Mouse (Mus musculus) kidney, postnatal 0 days (tissue): ENCODE measurements at regions not wholly inside any gene's neighbourhood (a gene's known extent, or its start where the extent isn't known, plus 50 kb on each side); places are given as distances from the start of the nearest gene placed in this dataset.

Experiments
- ATAC-seq: fragments of 200-750 bp; cut with Nextera tagmentation; replicated peaks from 2 replicates; pipeline ENCODE4 v1.8.0; 2017; ENCODE audit warnings: low read depth, moderate number of reproducible peaks, moderate TSS enrichment, moderate library complexity; ENCODE audit not compliant: low FRiP score
- DNase-seq: peaks from one replicate; pipeline ENCODE4 v3.0.0-alpha.2; 2016; ENCODE audit warnings: low spot score
- H3K27ac ChIP-seq: fragments of 300-500 bp; sonication (generic); 2 replicates; pipeline ENCODE4 v1.5.1; 2014; ENCODE audit warnings: mild to moderate bottlenecking
- H3K27me3 ChIP-seq: fragments of 300-500 bp; sonication (generic); 2 replicates; pipeline ENCODE4 v1.6.1; 2014; ENCODE audit warnings: low read length, mixed read lengths; ENCODE audit not compliant: insufficient read depth
- H3K36me3 ChIP-seq: fragments of 300-500 bp; sonication (generic); 2 replicates; pipeline ENCODE4 v1.6.1; 2014; ENCODE audit warnings: low read length, mixed read lengths; ENCODE audit not compliant: insufficient read depth
- H3K4me1 ChIP-seq: fragments of 300-500 bp; sonication (generic); replicated peaks from 2 replicates; pipeline ENCODE4 v1.6.1; 2014; ENCODE audit warnings: antibody characterized with exemption, low read length, mixed read lengths; ENCODE audit not compliant: insufficient read depth
- H3K4me2 ChIP-seq: fragments of 300-500 bp; sonication (generic); 2 replicates; pipeline ENCODE4 v1.6.1; 2014; ENCODE audit warnings: mild to moderate bottlenecking, low read length, moderate library complexity, mixed read lengths
- H3K4me3 ChIP-seq: fragments of 300-500 bp; sonication (generic); replicated peaks from 2 replicates; pipeline ENCODE4 v1.5.1; 2014; ENCODE audit warnings: low read depth, low read length
- H3K9ac ChIP-seq: fragments of 300-500 bp; sonication (generic); 2 replicates; pipeline ENCODE4 v1.6.1; 2014; ENCODE audit warnings: low read depth, low read length
- H3K9me3 ChIP-seq: fragments of 300-500 bp; sonication (generic); replicated peaks from 2 replicates; pipeline ENCODE4 v1.6.1; 2016; ENCODE audit warnings: low read length, inconsistent platforms, mixed read lengths
- CTCF ChIP-seq: IDR thresholded peaks from 2 replicates; pipeline ENCODE4 v1.5.1; 2016; ENCODE audit warnings: antibody characterized with exemption, low read depth, mild to moderate bottlenecking, moderate library complexity
- WGBS: fragments of 180-500 bp; shearing (Covaris S2); extraction: QIAGEN DNeasy Blood & Tissue Kit; methylation state at CpG from one replicate; pipeline ENCODE4 v1.1.7; 2014; 5-methylcytosine and 5-hydroxymethylcytosine counted together

DNA sequence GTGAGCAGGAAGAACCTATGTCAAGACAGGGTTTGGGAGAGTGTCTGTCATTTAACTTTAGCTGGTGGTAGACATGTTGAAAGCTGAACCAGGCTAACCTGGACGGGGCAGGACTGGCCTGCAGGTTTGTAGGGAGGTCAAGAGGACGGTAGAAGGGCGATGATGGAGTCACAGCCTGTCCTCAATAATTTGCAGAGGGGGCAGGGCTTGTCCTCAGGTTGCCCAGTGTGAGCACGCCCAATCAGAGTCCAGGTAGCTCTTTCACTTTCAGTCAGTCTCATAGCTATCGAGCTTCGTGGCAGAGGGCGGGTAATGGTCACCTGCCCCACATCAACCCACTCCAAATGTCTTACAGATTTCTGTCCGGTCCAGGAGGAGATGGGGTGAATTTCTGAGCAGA, 85.5 kb upstream of the 1600014C23Rik start:
- Histone ChIP-seq H3K27ac (no peak overlapping the region), H3K27me3 (no peaks in the 10 kb centered on the region), H3K36me3 (no peaks in the 10 kb centered on the region), H3K9ac (no peak overlapping the region), H3K4me3 (no peak overlapping the region), H3K9me3 (no peaks in the 10 kb centered on the region), H3K4me2 (no peak overlapping the region), H3K4me1 (0 out of 2 replicates have a peak, but pooled peaks cover 3% of the 10 kb centered on the region)
- no peak for ATAC-seq
- TF ChIP-seq CTCF = no peak
- 86% methylated on average over 8 of the region's 8 CpGs for WGBS
- no peak for DNase-seq

DNA sequence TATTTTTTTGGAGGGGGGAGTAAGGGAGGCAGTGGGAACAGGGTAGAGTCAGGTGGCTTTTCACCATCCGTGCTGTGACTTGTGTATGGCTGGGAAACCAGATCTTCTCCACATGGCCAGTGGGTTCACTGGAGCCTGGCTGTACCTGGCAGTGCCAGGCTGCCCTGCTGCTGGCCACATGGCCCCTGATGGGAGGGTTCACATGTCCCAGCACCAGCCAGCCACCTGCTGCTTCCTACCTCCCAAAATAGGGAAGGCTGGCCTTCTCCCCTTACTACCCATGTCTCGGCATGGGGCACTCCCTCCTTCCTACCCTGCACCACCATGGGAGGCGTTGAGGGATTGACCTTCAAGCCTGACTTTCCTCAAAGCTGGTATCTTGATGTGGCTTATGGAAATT, 82.9 kb upstream of the 1600014C23Rik start:
- Histone ChIP-seq H3K4me3 (no peak overlapping the region), H3K9ac (no peak overlapping the region), H3K9me3 (no peaks in the 10 kb centered on the region), H3K4me1 (0 out of 2 replicates have a peak, but pooled peaks cover 3% of the 10 kb centered on the region), H3K27ac (no peak overlapping the region), H3K4me2 (no peak overlapping the region), H3K27me3 (no peaks in the 10 kb centered on the region), H3K36me3 (no peaks in the 10 kb centered on the region)
- 76% methylated on average over 3 of the region's 3 CpGs for WGBS
- DNase-seq (no peak), ATAC-seq (no peak)
- no peak for TF ChIP-seq CTCF

- ATAC-seq = no peak
- WGBS = 33% methylated on average over 2 of the region's 2 CpGs
These were observed 82.2 kb upstream of the 1600014C23Rik start for GRCm38 (mm10) chr17:45815833-45816232.

GRCm38 (mm10) chr17:45815341-45815740, 81.7 kb upstream of the 1600014C23Rik start:
- TF ChIP-seq CTCF = no peak
- Histone ChIP-seq H3K9me3 (no peaks in the 10 kb centered on the region), H3K4me1 (0 out of 2 replicates have a peak, but pooled peaks cover 3% of the 10 kb centered on the region), H3K27me3 (no peaks in the 10 kb centered on the region), H3K4me2 (no peak overlapping the region), H3K9ac (no peak overlapping the region), H3K27ac (no peak overlapping the region), H3K36me3 (no peaks in the 10 kb centered on the region), H3K4me3 (no peak overlapping the region)
- 47% methylated on average over 7 of the region's 7 CpGs for WGBS
- DNase-seq (no peak), ATAC-seq (no peak)

More at GRCm38 (mm10) chr17:45815833-45816232, 82.2 kb upstream of the 1600014C23Rik start:
- H3K27me3 ChIP-seq = no peaks in the 10 kb centered on the region
- DNase-seq = peak; percentile 44
- no peak overlapping the region for H3K9ac ChIP-seq
- H3K9me3 ChIP-seq = no peaks in the 10 kb centered on the region
- peak; percentile 49 for TF ChIP-seq CTCF
- no peaks in the 10 kb centered on the region for H3K36me3 ChIP-seq
- H3K4me2 ChIP-seq = no peak overlapping the region
- 0 out of 2 replicates have a peak, but pooled peaks cover 3% of the 10 kb centered on the region for H3K4me1 ChIP-seq
- no peak overlapping the region for H3K27ac ChIP-seq
- no peak overlapping the region for H3K4me3 ChIP-seq

DNA sequence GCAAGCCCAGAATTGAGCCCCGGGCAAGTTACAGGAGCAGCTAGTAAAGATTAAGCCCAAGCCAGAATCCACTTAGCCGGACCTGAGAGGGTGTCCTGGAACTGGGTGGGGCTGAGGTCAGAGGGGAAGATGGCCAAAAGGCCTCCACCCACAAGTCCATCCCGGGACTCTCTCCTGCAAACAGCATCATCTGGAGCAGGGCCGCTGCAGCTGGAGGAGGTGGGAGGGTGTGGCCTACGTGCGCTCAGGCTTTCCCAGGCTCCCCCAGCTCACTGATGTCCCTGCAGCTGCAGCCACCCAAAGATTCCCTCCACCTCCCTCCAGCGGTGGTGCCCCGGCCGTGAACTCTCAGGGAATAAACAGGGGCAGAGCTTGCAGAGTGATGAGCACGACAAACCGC, 80.9 kb upstream of the 1600014C23Rik start:
- no peak overlapping the region for H3K4me3 ChIP-seq
- TF ChIP-seq CTCF = no peak
- no peaks in the 10 kb centered on the region for H3K9me3 ChIP-seq
- H3K36me3 ChIP-seq = no peaks in the 10 kb centered on the region
- ATAC-seq = 0 out of 2 replicates have a peak, but pooled peaks have one; percentile 33
- no peak overlapping the region for H3K9ac ChIP-seq
- no peaks in the 10 kb centered on the region for H3K27me3 ChIP-seq
- WGBS = 17% methylated on average over 11 of the region's 11 CpGs
- no peak overlapping the region for H3K27ac ChIP-seq
- H3K4me1 ChIP-seq = 0 out of 2 replicates have a peak, but pooled peaks cover 3% of the 10 kb centered on the region
- DNase-seq = peak; percentile 32
- H3K4me2 ChIP-seq = no peak overlapping the region

DNA sequence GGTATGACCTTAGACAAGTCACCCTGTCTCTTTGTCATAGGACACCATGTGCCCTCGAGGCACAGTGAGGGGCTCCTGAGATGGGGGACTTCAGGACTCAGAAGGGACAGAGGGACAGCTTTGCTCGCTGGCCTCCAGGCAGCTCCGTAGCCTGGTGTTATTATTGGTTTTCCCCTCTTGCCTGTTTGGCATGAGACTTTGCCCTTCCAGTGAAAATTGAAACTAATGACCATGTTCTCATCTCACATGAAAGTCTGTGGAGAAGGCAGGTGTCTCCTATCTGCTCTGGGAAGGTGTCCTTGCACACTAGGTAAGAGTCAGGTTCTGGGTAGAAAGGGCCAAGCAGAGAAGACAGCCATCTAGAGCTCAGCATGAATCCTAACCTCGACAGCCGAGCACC, 80.3 kb upstream of the 1600014C23Rik start:
- Histone ChIP-seq H3K4me1 (0 out of 2 replicates have a peak, but pooled peaks cover 3% of the 10 kb centered on the region), H3K27me3 (no peaks in the 10 kb centered on the region), H3K36me3 (no peaks in the 10 kb centered on the region), H3K9ac (no peak overlapping the region), H3K4me3 (no peak overlapping the region), H3K27ac (no peak overlapping the region), H3K9me3 (no peaks in the 10 kb centered on the region), H3K4me2 (no peak overlapping the region)
- no peak for ATAC-seq
- TF ChIP-seq CTCF = no peak
- WGBS = 60% methylated on average over 5 of the region's 5 CpGs
- DNase-seq = no peak
